Mouse (Mus musculus): ENCODE data around the gene Pdgfra. TPM values are rescaled to one million over a fixed set of nuclear protein-coding genes. Genes with fewer than 3 reads are reported as not detected.

The Pdgfra gene
- total and polyA plus RNA-seq, 2 experiments: 1.1 to 4.5 TPM

DNA sequence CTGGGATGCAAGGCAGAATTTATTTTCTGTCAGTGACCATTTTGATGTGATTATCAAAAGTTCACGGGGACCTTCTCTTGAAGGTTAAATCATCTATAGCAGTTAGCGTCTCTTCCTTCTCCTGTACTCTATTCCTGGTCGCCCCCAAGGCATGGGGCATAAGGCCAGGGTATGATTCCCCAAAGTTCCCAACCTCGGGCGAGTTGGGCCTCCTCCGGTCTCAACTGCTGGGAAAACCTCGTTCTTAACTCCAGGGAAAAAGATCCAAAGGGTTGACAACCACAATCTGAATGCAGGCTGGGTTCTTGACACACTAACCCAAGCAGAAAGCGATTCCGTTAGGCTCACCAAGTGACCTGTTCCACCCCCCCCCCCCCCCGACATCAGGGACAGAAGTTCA is 2.7 kb upstream of the Pdgfra start:
- Histone ChIP-seq H3K27me3 (ENCODE audit: control insufficient read depth, insufficient read depth, low read length) (peaks cover 39% of the 10 kb centered on the region), H3K9ac (ENCODE audit: low read depth, low read length) (no peak overlapping the region), H3K36me3 (ENCODE audit: control insufficient read depth, insufficient read depth, low read length) (no peaks in the 10 kb centered on the region), H3K27ac (replicated peaks; ENCODE audit: insufficient read depth, low read depth, low read length) (no peak overlapping the region), H3K4me3 (ENCODE audit: insufficient read depth, low read depth, low read length) (no peak overlapping the region), H3K79me2 (ENCODE audit: control insufficient read depth, insufficient read depth, low read length) (no peaks in the 10 kb centered on the region), H3K4me1 (ENCODE audit: control insufficient read depth, insufficient read depth, low read length) (no peaks in the 10 kb centered on the region)
- TF ChIP-seq CTCF (IDR thresholded peaks at IDR 0.05; ENCODE audit: low read depth, low read length) (no peak), POLR2A (IDR thresholded peaks at IDR 0.05; ENCODE audit: extremely low read depth, insufficient read depth, low read length) (no peak)
- WGBS: 7% methylated on average over 10 of the region's 10 CpGs
- no peak for DNase-seq (ENCODE audit: extremely low read depth, low read depth, low spot score)

- no peak for DNase-seq (ENCODE audit: extremely low read depth, low read depth, low spot score)
- Histone ChIP-seq H3K36me3 (ENCODE audit: control insufficient read depth, insufficient read depth, low read length) (no peaks in the 10 kb centered on the region), H3K4me1 (ENCODE audit: control insufficient read depth, insufficient read depth, low read length) (no peaks in the 10 kb centered on the region), H3K27me3 (ENCODE audit: control insufficient read depth, insufficient read depth, low read length) (peaks cover 44% of the 10 kb centered on the region), H3K27ac (replicated peaks; ENCODE audit: insufficient read depth, low read depth, low read length) (no peak overlapping the region), H3K9ac (ENCODE audit: low read depth, low read length) (no peak overlapping the region), H3K79me2 (ENCODE audit: control insufficient read depth, insufficient read depth, low read length) (no peaks in the 10 kb centered on the region), H3K4me3 (ENCODE audit: insufficient read depth, low read depth, low read length) (no peak overlapping the region)
- 5% methylated on average over 11 of the region's 11 CpGs for WGBS
- TF ChIP-seq CTCF (IDR thresholded peaks at IDR 0.05; ENCODE audit: low read depth, low read length): no peak
- no peak for TF ChIP-seq POLR2A (IDR thresholded peaks at IDR 0.05; ENCODE audit: extremely low read depth, insufficient read depth, low read length)
These were observed 2.2 kb upstream of the Pdgfra start for GRCm38 (mm10) chr5:75149880-75150279.

DNA sequence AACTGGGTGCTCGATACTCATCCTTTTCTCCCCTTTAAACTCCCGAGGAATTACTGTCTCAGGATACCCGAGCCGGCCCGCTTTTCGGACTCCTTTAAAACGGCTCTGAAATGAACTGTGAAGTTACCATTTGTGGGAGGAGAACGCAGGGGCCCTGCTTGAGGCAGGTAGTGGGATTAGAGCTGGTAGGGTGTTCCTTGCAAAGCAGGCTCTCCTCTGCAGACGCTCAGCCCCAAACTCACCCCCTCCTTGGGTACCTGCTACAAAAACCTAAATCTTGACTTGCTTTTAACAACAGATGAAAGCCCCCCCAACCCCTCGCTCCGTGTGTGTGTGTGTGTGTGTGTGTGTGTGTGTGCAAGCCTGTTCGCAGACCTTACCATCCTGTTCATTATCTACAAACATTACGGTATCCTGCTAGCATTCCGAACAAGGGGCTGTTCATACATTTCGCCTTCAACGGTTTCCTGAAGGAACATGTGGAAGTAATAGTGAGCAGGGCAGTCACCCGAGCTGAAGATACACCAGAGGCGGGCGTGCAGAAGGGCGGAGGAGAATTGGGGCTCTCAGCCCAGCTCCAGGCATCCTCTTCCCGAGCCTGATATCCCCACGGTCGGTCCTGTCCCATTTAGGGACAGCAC is 1.6 kb upstream of the Pdgfra start:
- H3K4me3 ChIP-seq (ENCODE audit: insufficient read depth, low read depth, low read length): no peak overlapping the region
- H3K36me3 ChIP-seq (ENCODE audit: control insufficient read depth, insufficient read depth, low read length): no peaks in the 10 kb centered on the region
- no peak overlapping the region for H3K9ac ChIP-seq (ENCODE audit: low read depth, low read length)
- H3K27ac ChIP-seq (replicated peaks; ENCODE audit: insufficient read depth, low read depth, low read length): no peak overlapping the region
- WGBS: 6% methylated on average over 23 of the region's 23 CpGs
- peaks cover 47% of the 10 kb centered on the region for H3K27me3 ChIP-seq (ENCODE audit: control insufficient read depth, insufficient read depth, low read length)
- DNase-seq (ENCODE audit: extremely low read depth, low read depth, low spot score): no peak
- no peaks in the 10 kb centered on the region for H3K79me2 ChIP-seq (ENCODE audit: control insufficient read depth, insufficient read depth, low read length)
- no peak for TF ChIP-seq POLR2A (IDR thresholded peaks at IDR 0.05; ENCODE audit: extremely low read depth, insufficient read depth, low read length)
- no peak for TF ChIP-seq CTCF (IDR thresholded peaks at IDR 0.05; ENCODE audit: low read depth, low read length)
- H3K4me1 ChIP-seq (ENCODE audit: control insufficient read depth, insufficient read depth, low read length): no peaks in the 10 kb centered on the region

GRCm38 (mm10) chr5:75151146-75151900 is 769 bp upstream of the Pdgfra start:
- DNase-seq (ENCODE audit: extremely low read depth, low read depth, low spot score): no peak
- Histone ChIP-seq H3K27ac (replicated peaks; ENCODE audit: insufficient read depth, low read depth, low read length) (0 out of 2 replicates have a peak overlapping the region, but pooled peaks have one; percentile 9), H3K4me3 (ENCODE audit: insufficient read depth, low read depth, low read length) (peak overlapping the region; percentile 7; the same call in 1 of the 2 replicates), H3K9ac (ENCODE audit: low read depth, low read length) (0 out of 2 replicates have a peak overlapping the region, but pooled peaks have one; percentile 10), H3K27me3 (ENCODE audit: control insufficient read depth, insufficient read depth, low read length) (peaks cover 49% of the 10 kb centered on the region), H3K36me3 (ENCODE audit: control insufficient read depth, insufficient read depth, low read length) (no peaks in the 10 kb centered on the region), H3K4me1 (ENCODE audit: control insufficient read depth, insufficient read depth, low read length) (no peaks in the 10 kb centered on the region; the same call in 1 of the 2 replicates), H3K79me2 (ENCODE audit: control insufficient read depth, insufficient read depth, low read length) (no peaks in the 10 kb centered on the region)
- WGBS: 3% methylated on average over 35 of the region's 35 CpGs
- TF ChIP-seq POLR2A (IDR thresholded peaks at IDR 0.05; ENCODE audit: extremely low read depth, insufficient read depth, low read length) (no peak), CTCF (IDR thresholded peaks at IDR 0.05; ENCODE audit: low read depth, low read length) (peak; percentile 70)

GRCm38 (mm10) chr5:75152791-75153625 is 916 bp downstream of the Pdgfra start:
- Histone ChIP-seq H3K36me3 (ENCODE audit: control insufficient read depth, insufficient read depth, low read length) (no peaks in the 10 kb centered on the region), H3K27me3 (ENCODE audit: control insufficient read depth, insufficient read depth, low read length) (peaks cover 47% of the 10 kb centered on the region), H3K9ac (ENCODE audit: low read depth, low read length) (peak overlapping the region; percentile 34; the same call in 1 of the 2 replicates), H3K4me1 (ENCODE audit: control insufficient read depth, insufficient read depth, low read length) (peaks cover 4% of the 10 kb centered on the region; the same call in 1 of the 2 replicates), H3K4me3 (ENCODE audit: insufficient read depth, low read depth, low read length) (peak overlapping the region; percentile 34), H3K27ac (replicated peaks; ENCODE audit: insufficient read depth, low read depth, low read length) (0 out of 2 replicates have a peak overlapping the region, but pooled peaks have one; percentile 5), H3K79me2 (ENCODE audit: control insufficient read depth, insufficient read depth, low read length) (no peaks in the 10 kb centered on the region)
- DNase-seq (ENCODE audit: extremely low read depth, low read depth, low spot score): no peak
- WGBS: 2% methylated on average over 72 of the region's 72 CpGs
- no peak for TF ChIP-seq CTCF (IDR thresholded peaks at IDR 0.05; ENCODE audit: low read depth, low read length)
- TF ChIP-seq POLR2A (IDR thresholded peaks at IDR 0.05; ENCODE audit: extremely low read depth, insufficient read depth, low read length): no peak

Data from liver, adult 2 months (tissue).